Mouse (Mus musculus) kidney, adult 2 months (tissue): ENCODE data around the gene Eif3a.

Source experiments
- CTCF ChIP-seq: fragments of 200-500 bp; conservative IDR thresholded peaks from 2 replicates; pipeline ENCODE4 v1.5.1; 2011; ENCODE audit warnings: low read depth, mild to moderate bottlenecking, control low read depth, low read length, moderate library complexity, mixed read lengths; ENCODE audit not compliant: insufficient read depth, insufficient read length
- POLR2A ChIP-seq: fragments of 200-500 bp; IDR thresholded peaks from one replicate; pipeline ENCODE4 v1.6.1; 2011; ENCODE audit warnings: low read depth, low read length, control low read depth

- TF ChIP-seq CTCF (no peak), POLR2A (peak; percentile 75)
These were observed at the start of gene Eif3a for GRCm38 (mm10) chr19:60790551-60791161.
